Mouse (Mus musculus) ES-E14 (cell line): ENCODE data around the gene Arhgap25.

Source experiments
- CHD2 ChIP-seq: IDR thresholded peaks from 2 replicates; pipeline ENCODE4 v1.6.1; 2014; ENCODE audit warnings: mild to moderate bottlenecking, low read depth, low read length, inconsistent platforms
- HCFC1 ChIP-seq: IDR thresholded peaks from 2 replicates; pipeline ENCODE4 v1.6.1; 2012; ENCODE audit warnings: low read length, inconsistent platforms, borderline replicate concordance; ENCODE audit not compliant: insufficient read depth
- MAFK ChIP-seq: IDR thresholded peaks from 2 replicates; pipeline ENCODE4 v1.6.1; 2014; ENCODE audit warnings: mild to moderate bottlenecking, low read depth, low read length, inconsistent platforms; ENCODE audit not compliant: insufficient read depth
- ZC3H11A ChIP-seq: IDR thresholded peaks from 2 replicates; pipeline ENCODE4 v1.6.1; 2012; ENCODE audit warnings: low read depth, mild to moderate bottlenecking, inconsistent platforms, low read length, borderline replicate concordance
- ZNF384 ChIP-seq: IDR thresholded peaks from 2 replicates; pipeline ENCODE4 v1.6.1; 2012; ENCODE audit warnings: low read depth, low read length, inconsistent platforms

- no peak for TF ChIP-seq CHD2
- TF ChIP-seq ZNF384 = no peak
- no peak for TF ChIP-seq ZC3H11A
- TF ChIP-seq HCFC1 = no peak
- TF ChIP-seq MAFK = no peak
Measured at GRCm38 (mm10) chr6:87447217-87447616, 85.8 kb downstream of the Arhgap25 start.
